Mouse (Mus musculus) midbrain, postnatal 0 days (tissue): ENCODE measurements around the gene Tlcd2. TPM values are rescaled to one million over a fixed set of nuclear protein-coding genes. Genes with fewer than 3 reads are reported as not detected.

Experiments
- ATAC-seq: fragments of 200-750 bp; cut with Nextera tagmentation; 2 replicates; pipeline ENCODE4 v1.8.0; 2017; ENCODE audit warnings: moderate number of reproducible peaks, mild to moderate bottlenecking, moderate TSS enrichment, moderate library complexity; ENCODE audit not compliant: low FRiP score
- DNase-seq: peaks from one replicate; pipeline ENCODE4 v3.0.0-alpha.2; 2015; ENCODE audit warnings: low spot score
- H3K27ac ChIP-seq: fragments of 300-500 bp; sonication (generic); 2 replicates; pipeline ENCODE4 v1.5.1; 2014; ENCODE audit warnings: low read depth, mild to moderate bottlenecking, low read length, mixed read lengths
- H3K27me3 ChIP-seq: fragments of 300-500 bp; sonication (generic); 2 replicates; pipeline ENCODE4 v1.6.1; 2014; ENCODE audit warnings: low read length, control low read depth, mixed read lengths; ENCODE audit not compliant: insufficient read depth
- H3K36me3 ChIP-seq: fragments of 300-500 bp; sonication (generic); 2 replicates; pipeline ENCODE4 v1.6.1; 2014; ENCODE audit warnings: low read length, control low read depth, mixed read lengths; ENCODE audit not compliant: insufficient read depth
- H3K4me1 ChIP-seq: fragments of 300-500 bp; sonication (generic); 2 replicates; pipeline ENCODE4 v1.6.1; 2014; ENCODE audit warnings: mild to moderate bottlenecking, control low read depth, antibody characterized with exemption, low read length, mixed read lengths; ENCODE audit not compliant: insufficient read depth
- H3K4me2 ChIP-seq: fragments of 300-500 bp; sonication (generic); 2 replicates; pipeline ENCODE4 v1.6.1; 2014; ENCODE audit warnings: low read depth, mild to moderate bottlenecking, low read length, mixed read lengths; ENCODE audit not compliant: poor library complexity, severe bottlenecking
- H3K4me3 ChIP-seq: fragments of 300-500 bp; sonication (generic); 2 replicates; pipeline ENCODE4 v1.5.1; 2014; ENCODE audit warnings: low read depth, mild to moderate bottlenecking, low read length, moderate library complexity
- H3K9ac ChIP-seq: fragments of 300-500 bp; sonication (generic); replicated peaks from 2 replicates; pipeline ENCODE4 v1.6.1; 2014; ENCODE audit warnings: mild to moderate bottlenecking, low read length, moderate library complexity, mixed read lengths; ENCODE audit not compliant: poor library complexity, severe bottlenecking
- H3K9me3 ChIP-seq: fragments of 300-500 bp; sonication (generic); 2 replicates; pipeline ENCODE4 v1.6.1; 2016; ENCODE audit warnings: low read length, control low read depth
- CTCF ChIP-seq: IDR thresholded peaks from 2 replicates; pipeline ENCODE4 v1.5.1; 2016; ENCODE audit warnings: antibody characterized with exemption, mild to moderate bottlenecking
- WGBS: fragments of 180-500 bp; shearing (Covaris S2); extraction: QIAGEN DNeasy Blood & Tissue Kit; methylation state at CpG from one replicate; pipeline ENCODE4 v1.1.7; 2014; 5-methylcytosine and 5-hydroxymethylcytosine counted together
- polyA plus RNA-seq: library from polyadenylated mRNA; unstranded; fragments of >200 nt; fragmentation: Nextera tagmentation; extraction: Ambion mirVana; gene quantifications from 2 replicates; pipeline ENCODE4 v1.2.1, GENCODE M21; 2015
- total RNA-seq: library from RNA; depleted of rRNA; stranded (reverse); fragments of >200 nt; gene quantifications from 2 replicates; pipeline ENCODE4 v1.2.3, GENCODE M21; 2014

The Tlcd2 gene
- total and polyA plus RNA-seq, 2 experiments from 2014 or later = 0.66 to 1.9 TPM

- WGBS = 83% methylated on average over 11 of the region's 11 CpGs
- Histone ChIP-seq H3K4me1 (no peaks in the 10 kb centered on the region), H3K9ac (no peak overlapping the region), H3K27me3 (no peaks in the 10 kb centered on the region), H3K36me3 (no peaks in the 10 kb centered on the region), H3K9me3 (no peaks in the 10 kb centered on the region), H3K27ac (no peak overlapping the region), H3K4me3 (no peak overlapping the region), H3K4me2 (no peak overlapping the region)
- no peak for ATAC-seq
- no peak for DNase-seq
- no peak for TF ChIP-seq CTCF
Measured at GRCm38 (mm10) chr11:75472469-75473081, 11.1 kb downstream of the Tlcd2 start.

- no peaks in the 10 kb centered on the region for H3K36me3 ChIP-seq
- H3K4me2 ChIP-seq = no peak overlapping the region
- DNase-seq = no peak
- no peak overlapping the region for H3K27ac ChIP-seq
- no peak overlapping the region for H3K4me3 ChIP-seq
- no peak for ATAC-seq
- no peak overlapping the region for H3K9ac ChIP-seq
- no peak for TF ChIP-seq CTCF
- WGBS = 65% methylated on average over 7 of the region's 7 CpGs
- no peaks in the 10 kb centered on the region for H3K27me3 ChIP-seq
- H3K9me3 ChIP-seq = no peaks in the 10 kb centered on the region
- no peaks in the 10 kb centered on the region for H3K4me1 ChIP-seq
Measured at GRCm38 (mm10) chr11:75473376-75473775, 11.9 kb downstream of the Tlcd2 start.

- H3K36me3 ChIP-seq = peaks cover 19% of the 10 kb centered on the region
- 26% methylated on average over 3 of the region's 3 CpGs for WGBS
- no peak overlapping the region for H3K9ac ChIP-seq
- H3K27ac ChIP-seq = no peak overlapping the region; the same call in 1 of the 2 replicates
- peak; percentile 41; the same call in 1 of the 2 replicates for ATAC-seq
- peak overlapping the region; percentile 99; the same call in 1 of the 2 replicates for H3K4me3 ChIP-seq
- H3K4me2 ChIP-seq = peak overlapping the region; percentile 36
- H3K27me3 ChIP-seq = no peaks in the 10 kb centered on the region
- no peak for TF ChIP-seq CTCF
- H3K9me3 ChIP-seq = no peaks in the 10 kb centered on the region
- no peak for DNase-seq
- H3K4me1 ChIP-seq = peaks cover 8% of the 10 kb centered on the region; the same call in 1 of the 2 replicates
Measured at GRCm38 (mm10) chr11:75486192-75486591, 24.7 kb downstream of the Tlcd2 start.

- peak within 1 kb of the TSS; percentile 89 for H3K4me2 ChIP-seq
- peak within 1 kb of the TSS; percentile 85 for H3K27ac ChIP-seq
- peaks cover 8% of the 10 kb centered on the region; the same call in 1 of the 2 replicates for H3K4me1 ChIP-seq
- peak within 1 kb of the TSS; percentile 96 for H3K9ac ChIP-seq
- DNase-seq = peak; percentile 99
- under 1% methylated on average over 52 of the region's 52 CpGs for WGBS
- H3K27me3 ChIP-seq = no peaks in the 10 kb centered on the region
- peak; percentile 100 for ATAC-seq
- H3K9me3 ChIP-seq = no peaks in the 10 kb centered on the region
- no peak for TF ChIP-seq CTCF
- H3K4me3 ChIP-seq = peak within 1 kb of the TSS; percentile 99
- H3K36me3 ChIP-seq = peaks cover 25% of the 10 kb centered on the region
Measured at GRCm38 (mm10) chr11:75486601-75487285, 25.2 kb downstream of the Tlcd2 start, which contains the start of gene Prpf8. TSS of gene Prpf8 (plus strand) at chr11:75486816.

GRCm38 (mm10) chr11:75487496-75487895 lies 26.0 kb downstream of the Tlcd2 start:
- ATAC-seq (no peak), DNase-seq (no peak)
- WGBS = 45% methylated on average over 6 of the region's 6 CpGs
- Histone ChIP-seq H3K9ac (peak overlapping the region; percentile 96), H3K4me3 (peak overlapping the region; percentile 99), H3K27ac (peak overlapping the region; percentile 85; the same call in 1 of the 2 replicates), H3K9me3 (no peaks in the 10 kb centered on the region), H3K4me1 (peaks cover 8% of the 10 kb centered on the region; the same call in 1 of the 2 replicates), H3K4me2 (peak overlapping the region; percentile 89), H3K27me3 (no peaks in the 10 kb centered on the region), H3K36me3 (peaks cover 32% of the 10 kb centered on the region)
- no peak for TF ChIP-seq CTCF
